Mouse (Mus musculus): Measurements from ENCODE around the gene Arap1.

Gene Arap1

GRCm38 (mm10) chr7:101327263-101327662 lies 20.6 kb upstream of the Arap1 start:
- DNase-seq (ENCODE audit: low spot score in 2 of 2), result no peak

DNA sequence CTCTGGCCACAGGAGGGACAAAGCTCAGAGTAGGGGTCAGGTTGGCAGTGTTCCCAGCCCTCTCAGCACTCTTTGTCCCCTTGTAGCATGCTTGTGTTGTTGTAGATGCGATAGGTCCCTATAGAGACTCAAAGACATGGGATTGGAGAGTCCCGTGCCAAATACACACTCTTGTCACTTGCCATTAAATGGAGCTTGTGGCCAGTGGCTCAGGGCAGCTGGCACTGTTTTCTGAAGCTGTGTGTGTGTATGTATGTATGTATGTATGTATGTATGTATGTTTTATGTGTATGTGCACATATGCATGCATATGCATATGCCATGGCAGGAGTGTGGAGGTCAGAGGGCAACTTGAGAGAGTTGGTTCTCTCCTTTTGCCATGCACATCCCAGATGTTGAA lies 20.1 kb upstream of the Arap1 start:
- no peak for DNase-seq (ENCODE audit: low spot score in 2 of 2)

- peak; percentile 70 to 80 for DNase-seq (ENCODE audit: low spot score in 2 of 2)
Measured at GRCm38 (mm10) chr7:101328621-101329158, 19.2 kb upstream of the Arap1 start.

GRCm38 (mm10) chr7:101329606-101330005 lies 18.3 kb upstream of the Arap1 start:
- no peak for DNase-seq (ENCODE audit: low spot score in 2 of 2)

DNA sequence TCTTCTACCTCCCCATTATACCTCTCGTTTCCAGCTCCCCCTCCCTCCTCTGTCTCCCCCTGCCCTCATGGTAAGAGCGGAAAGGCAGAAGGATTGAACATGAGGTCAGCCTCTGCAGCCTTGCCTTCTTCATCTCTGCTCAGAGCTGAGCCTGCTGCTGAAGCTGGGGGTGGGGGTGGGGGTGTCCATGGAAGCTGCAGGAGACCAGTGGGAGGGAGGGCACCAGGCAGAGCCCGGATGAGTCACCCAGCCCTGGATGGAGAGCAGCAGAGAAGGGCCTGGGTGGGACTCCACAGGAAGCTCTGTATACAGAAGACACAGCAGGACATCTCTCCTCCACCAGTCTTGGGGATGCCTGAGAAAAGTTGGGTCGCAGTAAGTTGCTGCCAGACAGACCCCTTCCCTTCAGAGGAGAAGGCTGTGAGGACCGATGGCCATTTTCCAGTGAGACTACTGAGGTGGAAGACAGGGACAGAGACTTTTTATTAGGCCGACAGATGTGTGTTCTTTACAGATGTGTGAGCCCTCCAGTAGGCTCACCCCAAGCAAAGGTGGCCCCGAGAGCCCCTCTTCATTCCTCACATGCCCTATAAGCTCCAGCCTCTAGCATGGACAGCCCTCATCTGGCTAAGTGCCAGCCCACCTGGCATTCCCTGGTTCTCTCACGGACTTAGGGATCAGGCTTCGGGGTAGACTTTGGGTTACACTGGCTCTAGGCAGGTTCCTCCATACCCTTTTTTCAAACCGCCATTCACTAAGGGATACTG lies 17.6 kb upstream of the Arap1 start:
- no peak for DNase-seq (ENCODE audit: low spot score in 2 of 2)

GRCm38 (mm10) chr7:101330841-101331173 lies 17.1 kb upstream of the Arap1 start:
- DNase-seq (ENCODE audit: low spot score in 2 of 2), result no peak

GRCm38 (mm10) chr7:101332045-101332831 lies 15.6 kb upstream of the Arap1 start:
- no peak for DNase-seq (ENCODE audit: low spot score in 2 of 2)

GRCm38 (mm10) chr7:101335228-101335627 lies 12.6 kb upstream of the Arap1 start:
- DNase-seq (ENCODE audit: low spot score in 2 of 2), result no peak

- no peak for DNase-seq (ENCODE audit: low spot score in 2 of 2)
Measured at GRCm38 (mm10) chr7:101336686-101337085, 11.2 kb upstream of the Arap1 start.

GRCm38 (mm10) chr7:101337401-101337800 lies 10.5 kb upstream of the Arap1 start:
- DNase-seq (ENCODE audit: low spot score in 2 of 2), result no peak

- DNase-seq (ENCODE audit: low spot score in 2 of 2), result no peak
Measured at GRCm38 (mm10) chr7:101341405-101341804, 6.5 kb upstream of the Arap1 start.

- DNase-seq (ENCODE audit: low spot score in 2 of 2), result no peak
Measured at GRCm38 (mm10) chr7:101343135-101343534, 4.7 kb upstream of the Arap1 start.

DNA sequence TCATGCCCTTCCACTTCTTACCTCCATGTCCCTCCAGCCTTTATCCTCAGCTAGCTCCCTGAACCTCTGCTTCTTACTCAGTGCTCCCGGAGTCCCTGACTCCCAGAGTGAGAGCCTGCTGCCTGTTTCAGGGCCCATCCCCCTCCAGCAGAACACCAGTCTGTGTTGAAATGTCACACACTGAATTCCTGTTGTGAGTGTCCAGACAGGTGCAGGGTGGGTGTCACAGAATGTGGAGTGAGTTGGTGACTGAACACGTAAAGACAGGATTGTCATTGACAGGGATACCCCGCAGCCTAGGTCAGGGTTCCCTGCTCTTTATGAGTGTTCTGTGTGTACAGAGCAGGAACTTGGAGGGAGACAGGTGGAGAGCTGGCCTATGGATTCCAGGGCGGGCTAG lies 3.0 kb upstream of the Arap1 start:
- DNase-seq (ENCODE audit: low spot score in 2 of 2), result no peak

- no peak for DNase-seq (ENCODE audit: low spot score in 2 of 2)
Measured at GRCm38 (mm10) chr7:101346991-101347390, 876 bp upstream of the Arap1 start.

GRCm38 (mm10) chr7:101348312-101348711 lies 445 bp downstream of the Arap1 start:
- DNase-seq (ENCODE audit: low spot score in 2 of 2), result no peak

DNA sequence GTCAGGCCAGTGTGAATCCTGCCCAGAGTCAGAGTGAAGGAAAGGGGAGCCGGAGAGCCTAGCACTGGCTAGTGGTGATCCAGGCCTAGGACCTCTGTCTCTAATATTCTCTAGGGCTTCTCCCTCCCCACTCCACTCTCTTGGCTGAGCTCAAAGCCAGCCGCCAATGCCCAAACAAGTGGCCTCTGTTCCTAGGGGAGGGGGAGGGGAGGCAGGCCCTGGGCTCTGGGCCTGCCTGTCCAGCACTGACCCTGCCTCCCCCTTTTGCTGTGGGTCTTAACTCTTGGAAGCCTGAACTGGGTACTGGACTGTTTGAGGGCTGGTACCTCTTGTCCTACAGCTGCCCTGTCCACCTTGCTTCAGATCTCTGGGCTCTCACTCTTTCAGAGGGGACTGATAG lies 2.0 kb downstream of the Arap1 start:
- DNase-seq (ENCODE audit: low spot score in 2 of 2), result peak; percentile 83 to 86

GRCm38 (mm10) chr7:101352404-101352803 lies 4.5 kb downstream of the Arap1 start:
- DNase-seq (ENCODE audit: low spot score in 2 of 2), result no peak

DNA sequence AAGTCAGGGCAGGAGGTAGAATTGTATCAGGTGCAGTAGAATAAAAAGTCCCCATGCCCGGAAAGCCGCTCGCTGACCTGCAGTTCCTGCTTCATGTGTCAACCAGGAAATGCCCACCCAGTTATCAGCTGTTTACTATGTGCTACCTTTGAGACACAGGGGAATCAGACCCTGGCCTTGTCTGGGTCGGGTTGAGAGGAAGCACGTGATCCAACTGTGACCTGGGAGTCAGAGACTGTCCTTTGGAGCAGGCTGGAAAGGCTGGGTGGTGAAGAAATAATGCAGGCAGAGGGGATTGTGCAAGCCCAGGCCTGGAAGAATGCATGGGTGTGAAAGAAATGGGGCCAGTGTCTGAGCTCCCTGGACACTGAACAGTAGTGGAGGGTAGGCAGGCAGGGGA lies 6.6 kb downstream of the Arap1 start:
- DNase-seq (ENCODE audit: low spot score in 2 of 2), result no peak

- DNase-seq (ENCODE audit: low spot score in 2 of 2), result no peak
Measured at GRCm38 (mm10) chr7:101355551-101356100, 7.8 kb downstream of the Arap1 start.

- DNase-seq (ENCODE audit: low spot score in 2 of 2), result no peak
Measured at GRCm38 (mm10) chr7:101356868-101357267, 9.0 kb downstream of the Arap1 start.

DNA sequence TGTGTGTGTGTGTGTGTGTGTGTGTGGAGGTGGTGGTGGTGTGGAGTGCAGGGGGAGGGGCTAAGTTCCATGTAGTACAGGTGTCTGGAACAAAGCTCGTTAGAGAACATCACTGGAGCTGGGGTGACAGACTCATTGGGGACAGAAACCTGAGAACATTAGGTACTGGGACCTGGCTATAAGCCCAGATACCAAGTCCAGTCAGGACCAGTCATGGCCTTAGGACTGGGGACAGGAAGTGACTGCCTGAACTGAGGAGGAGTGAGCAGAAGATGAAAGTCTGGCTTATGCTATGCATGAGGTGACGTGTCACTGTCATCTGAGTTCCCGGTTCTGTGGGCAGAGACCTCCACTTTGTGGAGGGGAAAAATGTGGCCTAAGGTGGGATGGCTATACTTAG lies 12.5 kb downstream of the Arap1 start:
- DNase-seq (ENCODE audit: low spot score in 2 of 2), result no peak

GRCm38 (mm10) chr7:101361021-101361420 lies 13.2 kb downstream of the Arap1 start:
- no peak for DNase-seq (ENCODE audit: low spot score in 2 of 2)

- no peak for DNase-seq (ENCODE audit: low spot score in 2 of 2)
Measured at GRCm38 (mm10) chr7:101361767-101362166, 13.9 kb downstream of the Arap1 start.
